Mouse (Mus musculus): ENCODE data around the gene Lyz1.

GRCm38 (mm10) chr10:117259870-117260269 lies 32.8 kb downstream of the Lyz1 start:
- no peak for TF ChIP-seq CTCF (IDR thresholded peaks at IDR 0.05; ENCODE audit: borderline replicate concordance, extremely low read depth, insufficient read depth, insufficient read length)
- no peak for TF ChIP-seq POLR2A (IDR thresholded peaks at IDR 0.05; ENCODE audit: borderline replicate concordance, extremely low read depth, insufficient read depth, insufficient read length, poor library complexity, severe bottlenecking)

Data from brain, embryonic 14.5 days (tissue).